Mouse (Mus musculus): ENCODE data around the gene Lama5. TPM values are rescaled to one million over a fixed set of nuclear protein-coding genes. Genes with fewer than 3 reads are reported as not detected.
A peak's percentile ranks its signal among the peaks of the same experiment; 100 is the strongest.

Gene Lama5
- polyA plus RNA-seq, 1 experiment from 2014 or later, result 3.5 TPM

DNA sequence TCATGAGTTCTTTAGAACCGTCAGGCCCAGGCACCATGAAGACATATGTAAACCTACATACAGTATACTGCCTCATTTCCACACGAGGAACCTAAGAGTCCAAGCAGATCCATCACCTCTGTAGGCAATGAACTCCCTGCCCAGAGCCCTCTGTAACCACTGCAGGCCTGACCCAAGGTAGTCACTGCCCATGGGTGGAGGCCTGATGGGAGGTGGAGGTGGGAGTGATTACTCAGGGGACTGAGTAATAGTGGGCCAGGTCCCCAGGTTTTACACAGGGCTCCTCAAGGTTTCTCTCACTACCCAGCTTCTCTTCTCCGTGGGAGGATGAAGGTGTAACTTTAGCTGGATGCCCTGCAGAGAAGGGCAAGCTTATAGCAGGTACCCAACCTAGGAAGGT lies 3.5 kb upstream of the Lama5 start:
- Histone ChIP-seq H3K4me1 (ENCODE audit: control insufficient read depth, insufficient read depth, low read depth, low read length) (peaks cover 29% of the 10 kb centered on the region), H3K4me3 (ENCODE audit: low read length) (no peak overlapping the region), H3K4me2 (ENCODE audit: low read length) (no peak overlapping the region), H3K36me3 (ENCODE audit: control insufficient read depth, insufficient read depth, low read length) (no peaks in the 10 kb centered on the region), H3K9ac (ENCODE audit: low read depth, low read length) (no peak overlapping the region), H3K9me3 (ENCODE audit: control insufficient read depth, low read length) (no peaks in the 10 kb centered on the region), H3K27me3 (replicated peaks; ENCODE audit: control insufficient read depth, insufficient read depth, low read length) (peaks cover 22% of the 10 kb centered on the region), H3K27ac (ENCODE audit: low read depth, low read length) (no peak overlapping the region)
- 80% methylated on average over 3 of the region's 3 CpGs for WGBS
- no peak for ATAC-seq

DNA sequence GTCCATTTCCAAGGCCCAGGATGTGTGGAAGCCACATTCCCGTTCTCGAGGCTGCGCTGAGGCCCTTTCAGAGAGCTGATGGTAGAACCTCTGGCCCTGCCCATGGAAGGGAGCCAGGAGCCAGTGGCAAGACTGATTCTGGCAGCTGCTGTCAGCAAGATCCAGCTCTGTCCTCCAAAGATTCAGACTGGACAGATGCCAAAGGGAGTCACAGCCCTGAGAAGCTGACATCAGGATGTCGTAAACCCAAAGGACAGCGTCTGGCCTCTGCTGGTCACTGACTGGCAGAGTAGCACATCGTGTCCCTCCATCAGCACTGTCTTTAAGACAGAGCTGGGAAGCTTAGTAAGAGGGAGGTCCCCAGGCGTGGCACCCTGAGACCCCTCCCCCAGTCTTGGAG lies 2.9 kb upstream of the Lama5 start:
- WGBS, result 53% methylated on average over 7 of the region's 7 CpGs
- no peaks in the 10 kb centered on the region for H3K9me3 ChIP-seq (ENCODE audit: control insufficient read depth, low read length)

DNA sequence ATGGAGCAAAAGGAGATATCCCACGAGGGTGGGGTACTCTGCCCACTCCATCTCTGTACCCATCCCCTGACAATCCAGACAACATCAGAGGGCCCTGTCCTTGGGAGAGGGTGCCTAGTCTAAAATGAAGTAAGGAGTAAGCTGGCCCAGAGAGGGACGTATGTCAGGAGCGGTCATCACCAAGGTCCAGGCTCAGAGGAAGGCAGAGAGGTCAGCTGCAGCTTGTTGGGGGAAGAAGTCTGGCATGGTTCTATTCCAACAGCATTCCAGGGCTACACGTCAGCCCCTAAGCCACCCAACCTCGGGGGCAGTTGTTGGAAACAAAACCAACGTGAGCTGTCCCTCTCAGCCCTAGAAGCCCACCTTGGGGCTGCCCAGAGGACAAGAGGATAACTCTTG lies 2.4 kb upstream of the Lama5 start:
- WGBS, result 48% methylated on average over 6 of the region's 6 CpGs
- H3K27me3 ChIP-seq (replicated peaks; ENCODE audit: control insufficient read depth, insufficient read depth, low read length), result peaks cover 26% of the 10 kb centered on the region
- no peak overlapping the region for H3K4me3 ChIP-seq (ENCODE audit: low read length)
- peaks cover 29% of the 10 kb centered on the region for H3K4me1 ChIP-seq (ENCODE audit: control insufficient read depth, insufficient read depth, low read depth, low read length)
- H3K36me3 ChIP-seq (ENCODE audit: control insufficient read depth, insufficient read depth, low read length), result no peaks in the 10 kb centered on the region
- H3K9me3 ChIP-seq (ENCODE audit: control insufficient read depth, low read length), result no peaks in the 10 kb centered on the region
- no peak for ATAC-seq
- no peak overlapping the region for H3K27ac ChIP-seq (ENCODE audit: low read depth, low read length)
- no peak overlapping the region for H3K4me2 ChIP-seq (ENCODE audit: low read length)
- no peak overlapping the region for H3K9ac ChIP-seq (ENCODE audit: low read depth, low read length)

More for the DNA sequence above, 2.9 kb upstream of the Lama5 start:
- no peak for ATAC-seq
- no peak overlapping the region for H3K4me2 ChIP-seq (ENCODE audit: low read length)
- H3K36me3 ChIP-seq (ENCODE audit: control insufficient read depth, insufficient read depth, low read length), result no peaks in the 10 kb centered on the region
- no peak overlapping the region for H3K27ac ChIP-seq (ENCODE audit: low read depth, low read length)
- H3K4me3 ChIP-seq (ENCODE audit: low read length), result no peak overlapping the region
- peaks cover 22% of the 10 kb centered on the region for H3K27me3 ChIP-seq (replicated peaks; ENCODE audit: control insufficient read depth, insufficient read depth, low read length)
- H3K4me1 ChIP-seq (ENCODE audit: control insufficient read depth, insufficient read depth, low read depth, low read length), result peaks cover 29% of the 10 kb centered on the region
- H3K9ac ChIP-seq (ENCODE audit: low read depth, low read length), result no peak overlapping the region

DNA sequence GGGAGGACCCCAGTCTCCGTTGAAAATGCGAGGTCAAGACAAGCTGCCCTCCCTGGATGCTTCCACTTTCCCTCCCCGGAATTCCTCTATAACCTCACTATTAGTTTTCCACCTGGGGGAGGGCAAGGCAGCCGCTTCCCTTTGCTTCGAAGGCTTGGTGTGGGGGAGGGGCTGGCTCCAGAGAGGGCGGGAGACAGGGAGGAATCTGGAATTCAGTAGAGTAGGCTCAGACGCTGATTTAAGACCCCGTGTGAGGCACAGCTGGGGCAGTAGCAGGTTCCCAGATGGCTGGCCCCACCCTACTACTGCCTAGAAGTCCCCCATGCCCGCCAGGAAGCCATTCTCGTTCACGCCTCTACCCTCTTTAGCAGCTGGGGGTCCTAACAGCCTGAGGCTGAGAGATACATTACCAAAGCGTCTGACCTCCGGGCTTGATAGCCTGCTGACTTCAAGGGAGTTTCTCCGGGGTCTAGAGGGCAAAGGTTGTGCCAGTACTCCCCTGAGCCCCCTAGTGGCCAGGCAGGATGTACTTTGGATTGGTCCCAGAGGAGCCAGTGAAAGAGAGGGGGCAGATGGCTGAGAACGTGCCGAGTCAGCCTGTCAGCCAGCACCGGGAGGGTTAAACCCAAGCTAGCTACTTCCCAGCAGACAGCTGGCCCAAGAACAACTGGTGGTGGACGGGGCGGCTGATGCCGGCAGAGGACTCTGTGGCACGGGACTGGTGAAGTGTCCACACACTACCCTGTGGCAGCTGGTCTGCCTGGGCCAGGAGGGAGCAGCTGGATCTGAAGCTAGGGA lies 1.8 kb upstream of the Lama5 start:
- no peak overlapping the region for H3K9ac ChIP-seq (ENCODE audit: low read depth, low read length)
- 2% methylated on average over 21 of the region's 21 CpGs for WGBS

DNA sequence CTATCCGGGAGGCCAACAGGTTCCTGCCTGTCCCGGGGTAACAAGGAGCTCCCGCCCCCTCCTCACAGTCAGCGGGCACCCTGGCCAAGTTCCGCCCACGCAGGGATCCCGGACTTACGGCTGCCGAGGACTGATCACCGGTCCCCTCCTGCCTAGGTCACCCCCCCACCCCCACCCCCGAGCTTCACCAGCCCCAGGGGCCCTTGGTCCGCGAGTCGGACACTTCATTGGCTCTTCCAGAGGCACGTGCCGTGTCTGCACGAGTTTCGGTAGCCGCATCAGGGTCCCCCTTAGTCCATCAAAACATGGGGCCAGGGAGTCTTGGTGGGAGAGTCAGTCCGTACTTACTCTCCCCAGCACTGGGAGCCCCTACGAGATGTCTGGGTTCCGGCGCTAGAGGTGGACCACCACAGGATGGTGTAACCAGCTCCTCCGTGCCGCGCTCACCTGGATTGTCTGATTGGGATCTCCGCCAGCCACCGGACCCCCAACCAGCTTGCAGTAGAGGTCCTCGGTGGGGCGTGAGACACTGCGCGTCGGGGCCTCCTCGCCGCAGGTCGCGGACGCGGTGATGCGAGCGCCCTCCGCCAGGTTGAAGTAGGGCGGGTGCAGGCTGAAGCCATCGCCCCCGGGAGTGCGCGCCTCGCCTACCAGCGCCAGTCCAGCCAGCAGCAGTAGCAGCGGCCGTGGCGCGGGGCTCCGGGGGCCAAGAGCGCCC lies 456 bp downstream of the Lama5 start:
- Histone ChIP-seq H3K36me3 (ENCODE audit: control insufficient read depth, insufficient read depth, low read length) (no peaks in the 10 kb centered on the region), H3K9ac (ENCODE audit: low read depth, low read length) (peak overlapping the region; percentile 77), H3K27me3 (replicated peaks; ENCODE audit: control insufficient read depth, insufficient read depth, low read length) (peaks cover 27% of the 10 kb centered on the region), H3K27ac (ENCODE audit: low read depth, low read length) (no peak overlapping the region), H3K4me1 (ENCODE audit: control insufficient read depth, insufficient read depth, low read depth, low read length) (peaks cover 34% of the 10 kb centered on the region), H3K4me3 (ENCODE audit: low read length) (peak overlapping the region; percentile 66), H3K9me3 (ENCODE audit: control insufficient read depth, low read length) (no peaks in the 10 kb centered on the region), H3K4me2 (ENCODE audit: low read length) (peak overlapping the region; percentile 100)
- 0% methylated on average over 49 of the region's 55 CpGs for WGBS
- ATAC-seq, result peak; percentile 28

More for the DNA sequence above, 1.8 kb upstream of the Lama5 start:
- Histone ChIP-seq H3K27ac (ENCODE audit: low read depth, low read length) (no peak overlapping the region), H3K9me3 (ENCODE audit: control insufficient read depth, low read length) (no peaks in the 10 kb centered on the region), H3K4me1 (ENCODE audit: control insufficient read depth, insufficient read depth, low read depth, low read length) (peaks cover 29% of the 10 kb centered on the region), H3K4me3 (ENCODE audit: low read length) (0 out of 2 replicates have a peak overlapping the region, but pooled peaks have one; percentile 3), H3K27me3 (replicated peaks; ENCODE audit: control insufficient read depth, insufficient read depth, low read length) (peaks cover 27% of the 10 kb centered on the region), H3K4me2 (ENCODE audit: low read length) (peak overlapping the region; percentile 26), H3K36me3 (ENCODE audit: control insufficient read depth, insufficient read depth, low read length) (no peaks in the 10 kb centered on the region)
- ATAC-seq, result peak; percentile 29; the same call in 1 of the 2 replicates

DNA sequence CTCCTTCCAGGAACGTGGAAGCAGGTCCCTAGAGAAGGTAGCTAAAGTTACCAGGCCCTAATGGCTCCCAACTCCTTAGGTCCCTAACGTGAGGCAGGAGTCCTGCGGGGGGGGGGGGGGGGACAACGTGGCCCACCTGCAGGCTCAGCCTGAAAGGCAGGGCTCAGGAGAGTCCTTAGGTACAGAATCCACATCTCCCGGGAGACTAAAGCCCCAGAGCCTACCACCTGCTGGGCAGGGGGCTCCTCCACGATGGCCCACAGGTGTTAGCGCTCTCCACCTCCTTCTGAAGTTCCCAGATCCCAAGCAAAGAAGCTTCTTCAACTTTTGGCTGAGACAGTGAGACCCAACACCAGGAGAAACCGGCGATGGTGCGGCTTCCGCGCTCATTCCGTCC lies 1.0 kb downstream of the Lama5 start:
- peak overlapping the region; percentile 100 for H3K4me2 ChIP-seq (ENCODE audit: low read length)
- no peak overlapping the region for H3K27ac ChIP-seq (ENCODE audit: low read depth, low read length)
- ATAC-seq, result no peak
- WGBS, result 3% methylated on average over 12 of the region's 13 CpGs
- peak overlapping the region; percentile 66 for H3K4me3 ChIP-seq (ENCODE audit: low read length)
- H3K4me1 ChIP-seq (ENCODE audit: control insufficient read depth, insufficient read depth, low read depth, low read length), result peaks cover 34% of the 10 kb centered on the region
- no peaks in the 10 kb centered on the region for H3K36me3 ChIP-seq (ENCODE audit: control insufficient read depth, insufficient read depth, low read length)
- peak overlapping the region; percentile 77 for H3K9ac ChIP-seq (ENCODE audit: low read depth, low read length)
- peaks cover 27% of the 10 kb centered on the region for H3K27me3 ChIP-seq (replicated peaks; ENCODE audit: control insufficient read depth, insufficient read depth, low read length)
- no peaks in the 10 kb centered on the region for H3K9me3 ChIP-seq (ENCODE audit: control insufficient read depth, low read length)

DNA sequence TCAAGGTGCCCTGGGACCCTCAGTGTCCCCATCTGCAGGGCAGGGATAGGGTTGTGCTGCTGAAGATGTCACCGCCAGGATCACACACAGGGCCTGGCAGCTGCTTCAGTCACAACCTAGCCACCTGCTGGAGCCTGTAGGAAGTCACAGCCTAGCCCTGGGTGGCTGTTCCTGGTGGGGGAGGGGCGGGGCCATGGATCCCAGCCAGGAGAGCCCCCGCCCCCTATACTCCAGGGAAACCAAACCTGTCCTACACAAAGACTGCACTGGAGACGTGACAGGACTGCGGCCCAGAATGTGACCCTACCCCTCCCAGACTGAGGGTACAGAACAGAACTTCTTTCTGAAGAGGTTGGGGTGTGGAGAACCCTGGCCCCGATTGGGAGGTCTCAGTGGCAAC lies 3.4 kb downstream of the Lama5 start:
- Histone ChIP-seq H3K27ac (ENCODE audit: low read depth, low read length) (no peak overlapping the region), H3K4me1 (ENCODE audit: control insufficient read depth, insufficient read depth, low read depth, low read length) (peaks cover 24% of the 10 kb centered on the region), H3K4me2 (ENCODE audit: low read length) (no peak overlapping the region), H3K36me3 (ENCODE audit: control insufficient read depth, insufficient read depth, low read length) (no peaks in the 10 kb centered on the region), H3K27me3 (replicated peaks; ENCODE audit: control insufficient read depth, insufficient read depth, low read length) (peaks cover 24% of the 10 kb centered on the region), H3K4me3 (ENCODE audit: low read length) (no peak overlapping the region), H3K9me3 (ENCODE audit: control insufficient read depth, low read length) (no peaks in the 10 kb centered on the region), H3K9ac (ENCODE audit: low read depth, low read length) (no peak overlapping the region)
- ATAC-seq, result no peak
- WGBS, result 16% methylated on average over 6 of the region's 6 CpGs

DNA sequence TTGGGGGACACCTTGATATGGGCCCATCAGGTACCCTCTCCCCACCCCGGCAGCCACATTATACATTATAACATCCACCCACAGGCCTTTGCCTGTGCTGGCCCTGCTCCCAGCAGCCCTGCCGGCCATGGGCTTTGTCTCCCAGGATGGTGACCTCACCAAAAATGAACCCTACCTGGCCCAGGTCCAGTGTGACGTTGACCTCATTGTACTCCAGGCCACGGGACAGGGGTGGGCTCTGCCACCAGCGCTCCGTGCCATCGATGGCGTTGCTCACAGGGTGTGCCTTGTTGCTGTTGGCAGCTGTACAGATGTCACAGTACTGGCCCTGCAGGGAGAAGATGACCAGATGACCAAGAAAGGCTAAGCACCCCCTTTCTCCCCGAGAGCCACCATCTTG lies 4.6 kb downstream of the Lama5 start:
- Histone ChIP-seq H3K4me3 (ENCODE audit: low read length) (no peak overlapping the region), H3K4me2 (ENCODE audit: low read length) (no peak overlapping the region), H3K27ac (ENCODE audit: low read depth, low read length) (no peak overlapping the region), H3K4me1 (ENCODE audit: control insufficient read depth, insufficient read depth, low read depth, low read length) (peaks cover 21% of the 10 kb centered on the region), H3K36me3 (ENCODE audit: control insufficient read depth, insufficient read depth, low read length) (no peaks in the 10 kb centered on the region), H3K27me3 (replicated peaks; ENCODE audit: control insufficient read depth, insufficient read depth, low read length) (peaks cover 16% of the 10 kb centered on the region), H3K9me3 (ENCODE audit: control insufficient read depth, low read length) (no peaks in the 10 kb centered on the region), H3K9ac (ENCODE audit: low read depth, low read length) (no peak overlapping the region)
- 89% methylated on average over 9 of the region's 9 CpGs for WGBS
- ATAC-seq, result no peak

DNA sequence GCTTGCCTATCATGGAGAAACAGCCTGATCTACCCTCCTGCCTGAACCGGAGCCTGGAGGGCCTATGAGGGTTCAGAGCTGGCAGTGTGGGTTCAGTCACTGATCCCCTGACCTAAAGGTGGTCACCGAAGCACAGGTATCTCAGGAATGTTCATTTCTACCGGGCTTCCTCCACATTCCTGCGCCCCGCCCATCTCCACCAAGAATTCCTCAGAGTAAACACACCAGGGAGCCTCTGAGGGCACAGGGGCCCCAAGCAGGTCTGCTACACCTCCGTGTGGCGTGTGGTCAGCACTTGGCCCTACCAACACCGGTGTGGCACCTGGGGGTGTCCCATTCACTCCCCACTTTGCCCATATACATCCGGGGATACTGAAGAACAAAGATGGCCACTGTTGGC lies 5.5 kb downstream of the Lama5 start:
- Histone ChIP-seq H3K4me2 (ENCODE audit: low read length) (no peak overlapping the region), H3K4me1 (ENCODE audit: control insufficient read depth, insufficient read depth, low read depth, low read length) (peaks cover 13% of the 10 kb centered on the region), H3K9me3 (ENCODE audit: control insufficient read depth, low read length) (no peaks in the 10 kb centered on the region), H3K9ac (ENCODE audit: low read depth, low read length) (no peak overlapping the region), H3K27me3 (replicated peaks; ENCODE audit: control insufficient read depth, insufficient read depth, low read length) (peaks cover 13% of the 10 kb centered on the region), H3K4me3 (ENCODE audit: low read length) (no peak overlapping the region), H3K27ac (ENCODE audit: low read depth, low read length) (no peak overlapping the region), H3K36me3 (ENCODE audit: control insufficient read depth, insufficient read depth, low read length) (no peaks in the 10 kb centered on the region)
- ATAC-seq, result no peak
- WGBS, result 83% methylated on average over 9 of the region's 9 CpGs

Data from hindbrain, embryonic 16.5 days (tissue).